Mouse (Mus musculus) heart, postnatal 0 days (tissue): ENCODE results near the gene Nedd4.

ENCODE experiments used
- CTCF ChIP-seq: IDR thresholded peaks from 2 replicates; pipeline ENCODE4 v1.5.1; 2016; ENCODE audit warnings: antibody characterized with exemption, control low read depth, low read depth
- EP300 ChIP-seq: IDR thresholded peaks from 2 replicates; pipeline ENCODE4 v1.6.1; 2016; ENCODE audit warnings: antibody characterized with exemption, low read depth

DNA sequence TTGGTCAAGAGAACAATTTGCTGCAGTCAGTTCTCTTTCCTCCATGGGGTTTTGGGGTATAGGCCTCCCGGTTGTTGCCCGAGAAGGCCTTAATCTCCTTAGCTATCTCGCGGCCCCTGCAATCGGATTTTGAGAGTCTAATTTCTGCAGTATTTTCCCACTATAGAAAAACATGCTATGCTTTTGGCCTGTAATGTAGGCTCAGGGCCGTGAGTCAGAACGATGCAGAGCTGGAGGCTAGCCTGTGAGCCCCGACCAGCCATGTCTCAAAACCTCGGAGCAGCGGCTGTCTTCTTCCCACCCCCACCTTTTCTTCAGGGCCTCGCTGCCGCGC is 618 bp upstream of the Nedd4 start:
- TF ChIP-seq EP300 (no peak; the same call in 1 of the 2 replicates), CTCF (no peak)
